Mouse (Mus musculus): ENCODE measurements around the gene Mob3b. TPM values are rescaled to one million over a fixed set of nuclear protein-coding genes. Genes with fewer than 3 reads are reported as not detected.

Mob3b gene
- polyA plus RNA-seq, 1 experiment from 2014 or later, result 2.7 TPM

GRCm38 (mm10) chr4:35098552-35098951 lies 58.7 kb downstream of the Mob3b start:
- H3K4me1 ChIP-seq (ENCODE audit: control insufficient read depth, insufficient read depth, low read length), result peaks cover 9% of the 10 kb centered on the region
- ATAC-seq (replicated peaks; ENCODE audit: insufficient number of reproducible peaks, low FRiP score, low TSS enrichment), result no peak
- WGBS (ENCODE audit: insufficient replicate concordance), result 65% methylated on average over 6 of the region's 6 CpGs
- H3K4me2 ChIP-seq, result no peak overlapping the region
- H3K27me3 ChIP-seq (ENCODE audit: control insufficient read depth, insufficient read depth, low read length), result no peaks in the 10 kb centered on the region
- no peaks in the 10 kb centered on the region for H3K9me3 ChIP-seq (replicated peaks; ENCODE audit: control insufficient read depth, low read length)
- H3K36me3 ChIP-seq (ENCODE audit: control insufficient read depth, insufficient read depth, low read length), result no peaks in the 10 kb centered on the region
- H3K27ac ChIP-seq (ENCODE audit: low read depth, low read length), result no peak overlapping the region
- no peak overlapping the region for H3K4me3 ChIP-seq (ENCODE audit: low read depth, low read length)
- no peak overlapping the region for H3K9ac ChIP-seq (ENCODE audit: low read depth, low read length)

- Histone ChIP-seq H3K4me2 (no peak overlapping the region), H3K4me3 (ENCODE audit: low read depth, low read length) (no peak overlapping the region), H3K27ac (ENCODE audit: low read depth, low read length) (no peak overlapping the region), H3K9me3 (replicated peaks; ENCODE audit: control insufficient read depth, low read length) (no peaks in the 10 kb centered on the region), H3K27me3 (ENCODE audit: control insufficient read depth, insufficient read depth, low read length) (no peaks in the 10 kb centered on the region), H3K36me3 (ENCODE audit: control insufficient read depth, insufficient read depth, low read length) (no peaks in the 10 kb centered on the region), H3K4me1 (ENCODE audit: control insufficient read depth, insufficient read depth, low read length) (peaks cover 9% of the 10 kb centered on the region), H3K9ac (ENCODE audit: low read depth, low read length) (no peak overlapping the region)
- ATAC-seq (replicated peaks; ENCODE audit: insufficient number of reproducible peaks, low FRiP score, low TSS enrichment), result no peak
- WGBS (ENCODE audit: insufficient replicate concordance), result 72% methylated on average over 28 of the region's 28 CpGs
These were observed 60.8 kb downstream of the Mob3b start for GRCm38 (mm10) chr4:35096226-35097175.

- no peaks in the 10 kb centered on the region for H3K9me3 ChIP-seq (replicated peaks; ENCODE audit: control insufficient read depth, low read length)
- no peaks in the 10 kb centered on the region for H3K27me3 ChIP-seq (ENCODE audit: control insufficient read depth, insufficient read depth, low read length)
- H3K36me3 ChIP-seq (ENCODE audit: control insufficient read depth, insufficient read depth, low read length), result no peaks in the 10 kb centered on the region
- no peak for ATAC-seq (replicated peaks; ENCODE audit: insufficient number of reproducible peaks, low FRiP score, low TSS enrichment)
- no peaks in the 10 kb centered on the region for H3K4me1 ChIP-seq (ENCODE audit: control insufficient read depth, insufficient read depth, low read length)
- H3K4me2 ChIP-seq, result no peak overlapping the region
- H3K9ac ChIP-seq (ENCODE audit: low read depth, low read length), result no peak overlapping the region
- no peak overlapping the region for H3K27ac ChIP-seq (ENCODE audit: low read depth, low read length)
- 63% methylated on average over 3 of the region's 3 CpGs for WGBS (ENCODE audit: insufficient replicate concordance)
- H3K4me3 ChIP-seq (ENCODE audit: low read depth, low read length), result no peak overlapping the region
These were observed 64.8 kb downstream of the Mob3b start for GRCm38 (mm10) chr4:35092457-35092856.

- Histone ChIP-seq H3K9ac (ENCODE audit: low read depth, low read length) (no peak overlapping the region), H3K4me1 (ENCODE audit: control insufficient read depth, insufficient read depth, low read length) (no peaks in the 10 kb centered on the region), H3K4me2 (no peak overlapping the region), H3K27me3 (ENCODE audit: control insufficient read depth, insufficient read depth, low read length) (no peaks in the 10 kb centered on the region), H3K9me3 (replicated peaks; ENCODE audit: control insufficient read depth, low read length) (no peaks in the 10 kb centered on the region), H3K36me3 (ENCODE audit: control insufficient read depth, insufficient read depth, low read length) (no peaks in the 10 kb centered on the region), H3K4me3 (ENCODE audit: low read depth, low read length) (no peak overlapping the region), H3K27ac (ENCODE audit: low read depth, low read length) (no peak overlapping the region)
- ATAC-seq (replicated peaks; ENCODE audit: insufficient number of reproducible peaks, low FRiP score, low TSS enrichment), result no peak
- 80% methylated on average over 13 of the region's 13 CpGs for WGBS (ENCODE audit: insufficient replicate concordance)
These were observed 66.0 kb downstream of the Mob3b start for GRCm38 (mm10) chr4:35091157-35091784.

- ATAC-seq (replicated peaks; ENCODE audit: insufficient number of reproducible peaks, low FRiP score, low TSS enrichment), result no peak
- Histone ChIP-seq H3K4me3 (ENCODE audit: low read depth, low read length) (no peak overlapping the region), H3K27ac (ENCODE audit: low read depth, low read length) (no peak overlapping the region), H3K36me3 (ENCODE audit: control insufficient read depth, insufficient read depth, low read length) (no peaks in the 10 kb centered on the region), H3K9me3 (replicated peaks; ENCODE audit: control insufficient read depth, low read length) (no peaks in the 10 kb centered on the region), H3K27me3 (ENCODE audit: control insufficient read depth, insufficient read depth, low read length) (no peaks in the 10 kb centered on the region), H3K4me2 (no peak overlapping the region), H3K9ac (ENCODE audit: low read depth, low read length) (no peak overlapping the region), H3K4me1 (ENCODE audit: control insufficient read depth, insufficient read depth, low read length) (no peaks in the 10 kb centered on the region)
- 81% methylated on average over 14 of the region's 14 CpGs for WGBS (ENCODE audit: insufficient replicate concordance)
These were observed 67.7 kb downstream of the Mob3b start for GRCm38 (mm10) chr4:35089321-35090316.

GRCm38 (mm10) chr4:35086067-35086700 lies 71.1 kb downstream of the Mob3b start:
- Histone ChIP-seq H3K4me3 (ENCODE audit: low read depth, low read length) (no peak overlapping the region), H3K36me3 (ENCODE audit: control insufficient read depth, insufficient read depth, low read length) (no peaks in the 10 kb centered on the region), H3K9ac (ENCODE audit: low read depth, low read length) (no peak overlapping the region), H3K4me1 (ENCODE audit: control insufficient read depth, insufficient read depth, low read length) (no peaks in the 10 kb centered on the region), H3K4me2 (no peak overlapping the region), H3K27me3 (ENCODE audit: control insufficient read depth, insufficient read depth, low read length) (no peaks in the 10 kb centered on the region), H3K9me3 (replicated peaks; ENCODE audit: control insufficient read depth, low read length) (no peaks in the 10 kb centered on the region), H3K27ac (ENCODE audit: low read depth, low read length) (no peak overlapping the region)
- ATAC-seq (replicated peaks; ENCODE audit: insufficient number of reproducible peaks, low FRiP score, low TSS enrichment), result no peak
- WGBS (ENCODE audit: insufficient replicate concordance), result 69% methylated on average over 7 of the region's 7 CpGs

- no peaks in the 10 kb centered on the region for H3K9me3 ChIP-seq (replicated peaks; ENCODE audit: control insufficient read depth, low read length)
- no peak overlapping the region for H3K4me2 ChIP-seq
- H3K4me3 ChIP-seq (ENCODE audit: low read depth, low read length), result no peak overlapping the region
- H3K27me3 ChIP-seq (ENCODE audit: control insufficient read depth, insufficient read depth, low read length), result no peaks in the 10 kb centered on the region
- no peaks in the 10 kb centered on the region for H3K4me1 ChIP-seq (ENCODE audit: control insufficient read depth, insufficient read depth, low read length)
- no peak overlapping the region for H3K9ac ChIP-seq (ENCODE audit: low read depth, low read length)
- H3K36me3 ChIP-seq (ENCODE audit: control insufficient read depth, insufficient read depth, low read length), result no peaks in the 10 kb centered on the region
- no peak overlapping the region for H3K27ac ChIP-seq (ENCODE audit: low read depth, low read length)
- WGBS (ENCODE audit: insufficient replicate concordance), result 86% methylated on average over 8 of the region's 8 CpGs
- no peak for ATAC-seq (replicated peaks; ENCODE audit: insufficient number of reproducible peaks, low FRiP score, low TSS enrichment)
These were observed 73.2 kb downstream of the Mob3b start for GRCm38 (mm10) chr4:35084060-35084459.
